Mouse (Mus musculus) CH12.LX (cell line): ENCODE measurements around the gene Rpn1.

ENCODE experiments used
- CTCF ChIP-seq, 2 experiments: IDR thresholded peaks in 1 of 2; conservative IDR thresholded peaks in 1 of 2; 2 replicates each; pipeline ENCODE4 v1.5.1; 2011 to 2012; ENCODE audit warnings: low read depth in 2 of 2, low read length in 2 of 2, improper control_type of control experiment in 1 of 2, inconsistent platforms in 1 of 2, mild to moderate bottlenecking in 1 of 2, moderate library complexity in 1 of 2
- E2F4 ChIP-seq: IDR thresholded peaks from 2 replicates; pipeline ENCODE4 v1.6.1; 2011; ENCODE audit warnings: low read depth, low read length, improper control_type of control experiment; ENCODE audit not compliant: insufficient replicate concordance
- EP300 ChIP-seq: IDR thresholded peaks from 2 replicates; pipeline ENCODE4 v1.6.1; 2011; ENCODE audit warnings: low read length, improper control_type of control experiment
- HCFC1 ChIP-seq: IDR thresholded peaks from 2 replicates; pipeline ENCODE4 v1.6.1; 2012; ENCODE audit warnings: low read depth, mild to moderate bottlenecking, inconsistent platforms, low read length, improper control_type of control experiment
- MAX ChIP-seq: IDR thresholded peaks from 2 replicates; pipeline ENCODE4 v1.6.1; 2011; ENCODE audit warnings: low read length, improper control_type of control experiment
- MXI1 ChIP-seq: IDR thresholded peaks from 2 replicates; pipeline ENCODE4 v1.6.1; 2011; ENCODE audit warnings: mild to moderate bottlenecking, low read depth, low read length, improper control_type of control experiment
- NELFE ChIP-seq: IDR thresholded peaks from 2 replicates; pipeline ENCODE4 v1.6.1; 2011; ENCODE audit warnings: low read depth, low read length, improper control_type of control experiment
- PAX5 ChIP-seq: IDR thresholded peaks from 2 replicates; pipeline ENCODE4 v1.6.1; 2012; ENCODE audit warnings: low read length, inconsistent platforms, mixed read lengths
- POLR2A ChIP-seq: IDR thresholded peaks from 2 replicates; pipeline ENCODE4 v1.6.1; 2011; ENCODE audit warnings: low read depth, mild to moderate bottlenecking, improper control_type of control experiment, low read length
- RAD21 ChIP-seq: IDR thresholded peaks from 2 replicates; pipeline ENCODE4 v1.6.1; 2011; ENCODE audit warnings: low read depth, mild to moderate bottlenecking, low read length, improper control_type of control experiment, moderate library complexity
- TCF12 ChIP-seq: IDR thresholded peaks from 2 replicates; pipeline ENCODE4 v1.6.1; 2014; ENCODE audit warnings: low read depth, mild to moderate bottlenecking, inconsistent platforms, low read length, improper control_type of control experiment
- UBTF ChIP-seq: IDR thresholded peaks from 2 replicates; pipeline ENCODE4 v1.6.1; 2012; ENCODE audit warnings: low read depth, mild to moderate bottlenecking, inconsistent platforms, low read length, improper control_type of control experiment, moderate library complexity
- ZKSCAN1 ChIP-seq: IDR thresholded peaks from 2 replicates; pipeline ENCODE4 v1.6.1; 2012; ENCODE audit warnings: low read depth, inconsistent platforms, low read length, improper control_type of control experiment, borderline replicate concordance
- ZNF384 ChIP-seq: IDR thresholded peaks from 2 replicates; pipeline ENCODE4 v1.6.1; 2012; ENCODE audit warnings: low read depth, low read length, improper control_type of control experiment, inconsistent platforms

DNA sequence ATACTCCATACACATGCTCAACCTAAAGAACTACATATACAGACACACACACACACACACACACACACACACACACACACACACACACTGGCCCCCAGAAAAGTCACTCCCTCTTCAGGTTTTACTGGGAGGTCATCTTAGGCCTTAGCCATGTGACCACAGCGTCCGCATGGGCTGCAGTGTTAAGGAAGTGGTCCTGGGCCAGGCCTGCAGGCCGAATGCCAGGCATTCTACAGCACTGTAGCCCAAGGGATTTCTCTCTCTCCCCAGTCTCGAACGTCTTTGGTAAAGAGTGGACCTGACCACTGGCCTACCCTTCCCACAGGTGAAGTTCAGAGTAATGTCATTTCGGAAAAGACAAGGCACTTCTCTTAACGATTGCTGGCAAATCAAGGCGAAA is 62.3 kb downstream of the Rpn1 start:
- TF ChIP-seq TCF12 (no peak), CTCF (conservative IDR thresholded peaks at IDR 0.05 in 1 of 2, IDR thresholded peaks at IDR 0.05 in 1 of 2; ENCODE audit: low read depth in 2 of 2, low read length in 2 of 2) (no peak), POLR2A (no peak), EP300 (no peak), HCFC1 (no peak), MAX (no peak), ZNF384 (no peak), UBTF (no peak), NELFE (no peak), RAD21 (no peak), MXI1 (no peak), E2F4 (no peak), ZKSCAN1 (no peak), PAX5 (no peak)
